Mouse (Mus musculus) brain, embryonic 14.5 days (tissue): ENCODE data around the gene Gm20503.

Experiments used
- CTCF ChIP-seq: fragments of 200-500 bp; IDR thresholded peaks from 2 replicates; pipeline ENCODE4 v1.5.1; 2012; ENCODE audit warnings: inconsistent platforms, mild to moderate bottlenecking, moderate library complexity, borderline replicate concordance; ENCODE audit not compliant: insufficient read depth, insufficient read length; ENCODE audit errors: extremely low read depth
- POLR2A ChIP-seq: fragments of 200-500 bp; IDR thresholded peaks from 2 replicates; pipeline ENCODE4 v1.6.1; 2012; ENCODE audit warnings: mild to moderate bottlenecking, inconsistent platforms, borderline replicate concordance; ENCODE audit not compliant: poor library complexity, insufficient read depth, insufficient read length, severe bottlenecking; ENCODE audit errors: extremely low read depth

- no peak for TF ChIP-seq CTCF
- TF ChIP-seq POLR2A: no peak
Observed at GRCm38 (mm10) chr4:59037525-59037924, 34.5 kb downstream of the Gm20503 start.
